Mouse (Mus musculus): ENCODE measurements around the gene Ccdc150.

Ccdc150 gene

DNA sequence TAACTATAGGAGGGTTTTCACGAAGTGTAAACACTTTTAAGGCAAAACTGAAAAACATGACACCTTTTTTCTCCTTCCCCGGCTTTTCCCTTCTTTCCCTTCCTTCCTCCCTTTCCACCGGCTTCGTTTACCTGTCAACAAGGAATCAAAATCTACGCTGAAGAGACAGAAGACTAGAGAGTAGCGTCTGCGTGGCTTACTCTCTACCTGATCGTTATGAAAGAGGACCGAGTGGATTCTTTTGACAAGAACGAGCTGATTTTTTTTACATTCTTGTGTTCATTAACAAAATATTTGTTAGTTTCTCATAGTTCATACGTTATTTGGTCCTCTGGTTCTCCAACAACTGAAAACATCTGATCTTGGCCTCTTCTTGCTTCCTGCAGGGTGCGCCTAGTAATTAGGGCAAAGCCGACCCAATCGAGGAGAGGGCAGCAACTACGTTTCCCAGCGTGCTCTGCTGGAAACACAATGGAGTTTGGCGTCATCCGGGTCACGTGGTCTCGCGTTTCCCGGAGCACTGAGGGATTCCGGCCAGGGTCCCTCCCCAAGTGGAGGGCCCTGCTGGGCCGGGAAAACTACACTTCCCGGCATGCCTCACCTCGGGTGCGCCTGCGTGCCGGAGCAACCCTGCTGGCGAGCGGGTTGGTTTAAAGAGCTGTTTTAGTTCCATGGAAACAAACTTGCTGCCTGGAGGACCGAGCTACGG is at the start of gene Ccdc150:
TSS of gene Ccdc150 (plus strand) at position 526 of the 709 bp plus-strand sequence.
- DNase-seq (ENCODE audit: low read depth): peak; percentile 94

DNA sequence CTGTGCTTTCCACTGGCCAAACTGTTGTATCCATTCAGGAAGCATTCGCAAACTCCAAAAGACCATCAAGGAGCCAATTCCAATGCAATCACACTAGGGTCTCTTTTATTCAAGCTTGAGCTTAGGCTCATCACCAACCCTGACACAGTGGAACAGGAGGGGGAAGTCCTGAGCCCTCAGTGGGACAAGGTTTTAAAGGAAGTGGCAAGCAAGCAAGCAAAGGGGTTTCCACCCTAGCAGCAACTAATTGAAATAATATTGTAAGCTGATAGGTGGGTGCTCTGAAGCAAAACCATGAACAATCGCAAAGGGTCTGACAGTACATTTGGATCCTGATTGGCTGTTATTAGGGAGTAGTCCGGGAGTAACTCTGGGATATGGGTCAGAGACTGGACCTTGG is 30.2 kb upstream of the Ccdc150 start:
- DNase-seq (ENCODE audit: low read depth): no peak

DNA sequence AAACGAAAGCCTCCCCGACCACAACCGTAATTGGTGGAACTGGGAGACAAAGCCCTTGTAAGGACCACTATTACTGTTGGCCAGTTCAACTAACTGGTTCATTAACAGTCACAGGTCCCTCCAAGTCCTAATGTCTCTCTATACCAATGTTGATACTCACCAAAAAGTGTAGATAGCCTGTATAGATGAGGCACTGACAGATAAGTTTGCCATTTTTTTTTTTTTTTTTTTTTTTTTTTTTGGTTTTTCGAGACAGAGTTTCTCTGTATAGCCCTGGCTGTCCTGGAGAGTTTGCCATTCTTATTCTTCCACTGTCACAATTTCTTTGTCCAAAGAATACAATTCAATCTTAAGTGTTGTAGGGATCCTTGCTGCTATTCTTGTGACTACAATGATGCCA is 7.8 kb upstream of the Ccdc150 start:
- DNase-seq (ENCODE audit: low read depth): no peak

DNA sequence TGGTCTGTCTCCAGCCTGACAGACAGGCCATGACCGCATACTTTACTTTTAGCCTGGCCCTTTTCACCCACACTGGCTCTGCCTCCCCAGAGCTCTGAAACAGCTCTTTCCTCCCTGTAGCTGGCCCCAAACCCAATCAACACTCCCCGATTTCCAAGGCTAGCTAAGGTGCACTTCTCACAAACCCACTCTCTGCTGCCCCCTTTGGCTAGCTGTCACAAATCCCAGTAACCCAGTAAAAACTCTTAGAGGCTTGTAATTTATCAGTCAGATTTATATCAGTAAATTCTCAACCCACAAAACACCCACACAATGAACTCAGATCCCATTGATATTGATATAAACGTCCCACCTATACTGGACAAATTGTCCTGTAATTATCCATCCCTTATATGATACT is 25.1 kb downstream of the Ccdc150 start:
- DNase-seq (ENCODE audit: low read depth): no peak

DNA sequence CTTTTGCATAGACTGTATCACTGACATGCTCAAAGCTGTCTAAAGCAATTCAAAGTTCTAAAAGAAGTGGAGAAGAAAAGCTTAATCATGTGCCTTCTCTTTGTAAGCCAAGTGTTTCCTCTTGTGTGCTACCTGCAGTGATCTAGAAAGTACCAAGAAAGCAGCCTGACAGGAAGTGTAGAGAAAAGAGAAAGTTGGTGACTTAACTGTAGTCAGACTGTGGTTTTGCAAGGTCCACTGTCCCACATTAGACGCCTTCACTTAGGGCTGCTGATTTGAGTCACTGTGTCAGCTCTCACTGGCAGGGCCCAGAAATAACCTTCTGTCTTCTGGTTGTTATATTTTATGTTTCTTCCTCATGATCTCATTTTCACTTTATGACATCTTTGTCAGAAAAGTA is 29.1 kb downstream of the Ccdc150 start:
- DNase-seq (ENCODE audit: low read depth): no peak

DNA sequence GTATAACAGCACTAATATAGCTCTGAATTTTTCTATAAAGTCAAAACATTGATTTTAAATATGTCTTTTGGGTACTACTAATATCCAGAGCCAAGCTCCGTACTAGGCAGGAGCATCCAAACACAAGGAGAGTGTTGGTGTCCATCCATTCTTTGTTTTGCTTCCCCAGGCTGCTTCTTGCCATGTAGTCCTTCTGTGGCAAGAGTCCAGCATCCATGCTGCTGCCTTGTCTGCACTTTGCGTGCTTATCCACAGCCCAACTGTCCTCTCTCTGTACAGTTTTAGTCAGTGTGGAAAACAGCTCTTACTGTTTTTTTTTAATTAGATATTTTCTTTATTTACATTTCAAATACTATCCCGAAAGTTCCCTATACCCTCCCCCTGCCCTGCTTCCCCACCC is 30.2 kb downstream of the Ccdc150 start:
- no peak for DNase-seq (ENCODE audit: low read depth)

DNA sequence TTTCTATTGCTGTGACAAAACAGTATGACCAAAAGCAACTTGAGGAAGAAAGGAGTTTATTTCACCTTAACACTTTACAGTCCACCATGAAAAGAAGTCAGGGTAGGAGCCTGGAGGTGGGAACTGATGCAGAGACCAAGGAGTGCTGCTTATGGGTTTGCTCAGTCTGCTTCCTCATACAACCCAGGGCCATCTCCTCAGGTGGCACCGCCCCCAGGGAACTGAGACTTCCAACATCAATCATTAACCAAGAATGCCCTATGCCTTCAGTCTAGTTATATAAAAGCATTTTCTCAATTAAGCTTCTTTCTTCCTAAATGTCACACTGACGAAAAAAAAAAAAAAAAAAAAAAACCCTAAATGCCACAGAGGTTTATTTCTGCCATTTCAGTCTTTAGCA is 55.9 kb downstream of the Ccdc150 start:
- DNase-seq (ENCODE audit: low read depth): no peak

DNA sequence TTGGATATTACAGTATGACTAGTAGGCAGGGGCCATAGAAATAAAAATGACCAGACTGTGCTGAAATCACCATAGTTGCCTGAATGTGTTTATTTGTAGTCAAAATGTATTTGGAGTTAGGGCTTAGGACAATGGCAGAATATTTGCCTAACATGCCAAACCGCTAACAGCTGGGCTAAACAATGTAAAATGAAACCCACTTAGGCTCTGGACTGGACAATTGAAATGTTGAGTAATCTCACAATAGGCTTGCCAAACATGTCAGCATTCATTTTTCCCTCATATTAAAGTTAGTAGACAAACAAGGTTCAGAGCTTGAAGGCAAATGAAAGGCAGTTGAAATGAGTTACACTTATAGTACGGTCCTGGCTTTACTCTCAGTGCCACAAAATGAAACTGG is 76.2 kb downstream of the Ccdc150 start:
- peak; percentile 57 for DNase-seq (ENCODE audit: low read depth)

DNA sequence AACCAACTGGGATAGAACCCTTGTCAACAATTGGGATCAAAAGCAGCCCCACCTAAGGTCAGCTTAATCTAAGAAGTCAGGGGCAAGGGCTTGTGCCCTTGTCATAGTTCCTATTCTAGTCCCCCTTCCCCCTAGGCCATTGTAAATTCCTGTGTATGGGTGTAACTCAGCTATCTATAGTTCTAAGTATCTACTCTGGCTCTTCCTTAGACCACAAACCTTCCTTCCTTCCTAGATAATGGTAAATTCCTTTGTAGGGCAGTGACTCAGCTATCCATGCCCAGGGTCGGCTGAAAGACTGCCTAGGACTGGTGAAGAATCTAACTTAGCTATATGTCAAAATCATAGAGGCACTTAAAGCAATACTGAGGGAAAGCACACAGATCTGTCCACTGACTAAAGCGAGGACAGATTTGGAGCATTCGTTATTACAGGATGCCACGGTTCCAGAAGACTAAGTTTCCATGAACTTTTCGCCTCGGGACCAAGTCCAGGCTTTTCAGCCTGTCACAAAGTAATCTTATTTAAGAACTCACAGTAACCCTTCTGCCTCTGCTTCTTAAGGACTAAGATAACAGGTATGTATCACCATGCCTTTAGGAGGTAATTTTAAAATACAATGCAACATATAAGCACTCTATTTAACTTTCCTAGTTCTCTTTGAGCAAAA is 77.5 kb downstream of the Ccdc150 start:
- DNase-seq (ENCODE audit: low read depth): no peak

DNA sequence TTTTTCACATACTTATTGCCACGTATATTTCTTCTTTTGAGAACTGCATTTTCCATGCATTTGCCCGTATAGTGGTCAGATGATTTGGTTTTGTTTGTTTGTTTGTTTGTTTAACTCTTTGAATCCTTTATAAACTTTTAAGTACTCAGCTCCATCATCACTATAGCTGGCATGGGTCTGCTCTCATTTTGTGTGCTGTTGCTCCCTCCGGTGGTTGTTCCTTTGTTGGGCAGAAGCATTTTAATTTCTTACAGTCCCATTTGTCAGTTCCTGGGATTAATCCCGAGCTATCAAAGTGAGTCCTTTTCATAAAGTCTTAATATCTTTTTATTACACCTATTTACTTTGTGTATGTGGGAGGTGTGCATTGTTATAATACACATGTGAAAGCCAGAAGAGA is 82.5 kb downstream of the Ccdc150 start:
- DNase-seq (ENCODE audit: low read depth): peak; percentile 16

DNA sequence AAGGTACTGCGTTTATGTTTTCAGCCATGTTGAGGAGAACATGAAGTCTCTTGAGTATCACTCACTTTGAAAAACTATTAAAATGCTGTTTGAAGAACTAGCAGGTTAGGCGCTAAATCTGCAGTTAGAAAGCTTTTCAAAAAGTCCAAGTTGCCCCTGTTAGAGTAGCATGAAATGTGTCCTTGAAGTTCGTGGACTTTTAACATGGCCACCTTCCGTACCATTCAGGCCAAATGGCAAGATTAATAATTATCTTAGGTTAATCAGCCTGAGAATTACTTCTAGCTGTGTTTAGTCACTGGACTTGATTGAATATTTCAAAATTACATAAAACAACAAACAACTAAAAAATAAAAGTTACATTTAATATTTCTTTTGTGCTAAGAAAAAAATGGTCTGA is 104.3 kb downstream of the Ccdc150 start:
- no peak for DNase-seq (ENCODE audit: low read depth)

DNA sequence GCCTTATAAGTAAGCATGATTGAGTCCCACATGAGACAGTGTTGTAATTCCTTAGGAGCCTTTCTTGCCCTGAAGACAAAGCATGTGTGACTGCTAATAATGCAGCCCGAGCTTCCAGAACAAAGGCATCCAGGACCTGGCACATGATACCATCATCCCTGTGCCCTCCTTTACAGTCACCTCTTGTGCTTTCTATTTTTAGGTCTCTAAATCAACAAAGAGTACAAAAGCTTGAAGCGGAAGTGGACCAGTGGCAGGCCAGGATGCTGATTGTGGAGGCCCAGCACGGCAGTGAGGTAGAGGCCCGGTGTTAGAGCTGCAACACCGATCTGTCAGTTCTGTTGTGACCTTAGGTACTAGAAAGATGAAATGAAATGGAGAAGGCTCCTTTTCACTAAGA is 105.0 kb downstream of the Ccdc150 start:
- DNase-seq (ENCODE audit: low read depth): no peak

DNA sequence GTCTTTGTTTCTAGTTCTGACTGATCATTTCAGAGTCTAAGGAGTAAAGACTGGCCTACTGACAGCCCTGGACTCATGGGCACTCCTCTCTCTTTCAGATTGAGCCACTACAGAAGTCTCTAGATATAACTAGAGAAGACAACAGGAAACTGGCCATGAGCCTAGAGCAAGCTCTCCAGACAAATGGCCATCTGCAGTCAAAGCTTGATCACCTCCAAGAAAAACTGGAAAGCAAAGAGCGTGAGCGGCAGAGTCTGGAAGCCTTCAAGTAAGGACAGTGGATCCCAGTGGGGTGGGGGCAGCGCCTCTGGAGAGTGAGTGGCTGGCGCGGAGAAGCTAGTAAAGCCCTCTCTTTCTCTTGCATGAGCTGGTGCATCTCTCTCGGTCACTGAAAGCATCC is 106.1 kb downstream of the Ccdc150 start:
- DNase-seq (ENCODE audit: low read depth): no peak

DNA sequence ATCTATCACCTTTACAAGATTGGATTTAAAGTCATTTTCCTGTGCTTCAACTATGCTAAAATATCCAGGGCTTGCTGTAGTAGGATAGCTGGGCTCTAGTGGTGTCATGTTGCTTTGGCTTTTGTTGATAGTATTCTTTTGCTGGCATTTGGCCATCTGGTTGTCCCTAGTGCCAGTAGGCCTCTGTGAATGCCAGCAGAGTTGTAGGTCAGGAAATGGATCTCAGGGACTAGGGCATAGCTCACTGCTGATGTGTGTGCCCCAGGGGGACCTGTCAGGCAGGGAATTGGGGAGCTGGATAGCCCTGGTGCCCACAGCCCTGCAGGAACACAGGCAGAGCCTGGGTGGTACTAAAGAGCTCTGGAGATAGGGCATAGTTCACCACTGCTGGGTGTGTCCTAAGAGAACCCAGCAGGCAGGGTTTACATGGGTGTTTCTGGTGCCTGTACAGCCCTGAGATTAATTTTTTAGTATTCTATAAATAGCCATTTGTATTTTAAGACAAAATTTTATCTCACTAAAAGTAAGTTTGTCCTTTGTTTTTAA is 127.1 kb downstream of the Ccdc150 start:
- no peak for DNase-seq (ENCODE audit: low read depth)

DNA sequence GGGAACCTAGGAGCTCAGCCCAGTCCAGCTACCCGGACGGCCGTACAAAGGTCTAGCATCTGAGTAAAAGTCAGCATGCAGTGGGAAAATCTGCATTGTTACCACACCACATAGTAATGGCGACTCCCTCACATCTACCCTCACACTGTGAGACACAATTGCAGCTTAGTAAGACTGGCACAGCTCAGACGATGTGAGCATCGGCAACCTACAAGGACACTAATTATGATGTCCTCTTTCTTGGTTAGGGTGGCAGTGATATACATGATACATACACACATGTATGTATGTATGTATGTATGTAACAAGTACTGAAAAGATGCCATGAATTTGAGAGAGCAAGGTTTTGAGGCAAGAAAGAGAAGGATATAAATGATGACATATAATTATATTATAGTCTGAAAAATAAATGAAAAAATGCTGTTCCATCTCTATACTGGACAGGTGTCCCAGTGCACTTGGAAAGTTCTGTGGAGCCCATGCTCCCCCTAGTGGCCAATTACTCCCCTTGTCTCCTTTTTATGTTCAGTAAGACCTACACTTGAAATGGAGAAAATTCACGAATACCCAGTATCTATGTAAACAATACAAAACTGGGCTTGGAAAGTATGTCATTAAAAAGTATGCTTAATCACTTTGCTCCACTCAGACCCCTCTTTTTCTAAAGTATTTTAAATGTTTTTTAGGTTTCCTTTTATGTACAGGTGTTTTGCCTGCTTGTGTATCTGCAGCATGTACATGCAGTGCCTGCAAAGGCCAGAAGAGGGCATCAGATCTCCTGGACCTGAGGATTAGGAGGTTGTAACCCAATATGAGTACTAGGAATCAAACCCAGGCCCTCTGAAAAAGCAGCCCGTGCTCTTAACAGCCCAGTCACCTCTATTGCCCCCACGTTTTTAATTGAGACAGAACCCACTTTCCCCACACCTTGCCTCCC is 130.8 kb downstream of the Ccdc150 start:
- DNase-seq (ENCODE audit: low read depth): peak; percentile 12

DNA sequence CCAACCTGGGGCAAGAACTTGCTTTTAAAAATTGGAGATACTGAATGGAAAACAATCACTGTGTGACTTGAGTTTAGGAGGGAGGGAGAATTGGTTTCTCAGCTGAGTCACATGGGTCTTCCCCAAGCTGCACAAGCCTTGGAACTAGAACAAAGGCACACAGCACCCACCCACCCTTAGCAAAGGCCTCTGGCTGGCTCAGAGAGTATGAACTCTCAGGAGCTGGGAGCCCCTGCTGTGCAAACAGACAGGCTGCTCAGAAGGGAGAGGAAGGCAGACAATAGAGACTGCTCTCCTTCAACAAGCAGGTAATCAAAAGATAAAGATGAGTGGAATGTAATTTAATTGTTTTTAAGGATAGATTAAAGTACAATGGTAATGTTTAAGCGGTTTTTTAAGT is 133.7 kb downstream of the Ccdc150 start:
- DNase-seq (ENCODE audit: low read depth): no peak

DNA sequence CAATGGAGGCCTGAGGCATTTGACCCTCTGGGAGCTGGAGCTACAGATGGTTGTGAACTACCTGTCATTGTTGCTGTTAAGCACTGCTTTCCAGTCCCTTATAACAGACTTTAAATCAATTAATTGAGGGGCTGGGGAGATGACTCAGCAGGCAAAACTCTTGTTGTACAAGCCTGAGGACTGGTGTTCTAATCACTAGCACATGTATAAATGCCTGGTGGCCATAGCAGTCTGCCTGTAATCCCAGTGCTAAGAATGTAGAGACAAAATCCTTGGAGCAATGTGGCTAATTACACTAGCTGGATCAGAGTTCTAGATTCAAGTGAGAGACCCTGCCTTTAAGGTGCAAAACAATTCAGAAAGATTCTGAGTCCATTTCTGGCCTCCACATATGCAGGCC is 152.3 kb downstream of the Ccdc150 start:
- no peak for DNase-seq (ENCODE audit: low read depth)
